Mouse (Mus musculus): ENCODE results near the gene Grin2a.

Gene Grin2a

GRCm38 (mm10) chr16:9754061-9754460 lies 241.3 kb downstream of the Grin2a start:
- DNase-seq (ENCODE audit: low read depth, low spot score), result peak; percentile 69

GRCm38 (mm10) chr16:9753045-9753444 lies 242.3 kb downstream of the Grin2a start:
- no peak for DNase-seq (ENCODE audit: low read depth, low spot score)

GRCm38 (mm10) chr16:9752600-9752999 lies 242.8 kb downstream of the Grin2a start:
- DNase-seq (ENCODE audit: low read depth, low spot score), result no peak

GRCm38 (mm10) chr16:9751045-9751569 lies 244.3 kb downstream of the Grin2a start:
- peak; percentile 52 for DNase-seq (ENCODE audit: low read depth, low spot score)

- DNase-seq (ENCODE audit: low read depth, low spot score), result peak; percentile 38
Observed at GRCm38 (mm10) chr16:9749661-9750060, 245.7 kb downstream of the Grin2a start.

- DNase-seq (ENCODE audit: low read depth, low spot score), result no peak
Observed at GRCm38 (mm10) chr16:9742443-9742842, 252.9 kb downstream of the Grin2a start.

- no peak for DNase-seq (ENCODE audit: low read depth, low spot score)
Observed at GRCm38 (mm10) chr16:9738679-9739078, 256.7 kb downstream of the Grin2a start.

GRCm38 (mm10) chr16:9737131-9737530 lies 258.2 kb downstream of the Grin2a start:
- DNase-seq (ENCODE audit: low read depth, low spot score), result no peak

- DNase-seq (ENCODE audit: low read depth, low spot score), result peak; percentile 33
Observed at GRCm38 (mm10) chr16:9735365-9736080, 259.8 kb downstream of the Grin2a start.

- DNase-seq (ENCODE audit: low read depth, low spot score), result no peak
Observed at GRCm38 (mm10) chr16:9727603-9728002, 267.8 kb downstream of the Grin2a start.

- DNase-seq (ENCODE audit: low read depth, low spot score), result no peak
Observed at GRCm38 (mm10) chr16:9725578-9726113, 269.7 kb downstream of the Grin2a start.

- DNase-seq (ENCODE audit: low read depth, low spot score), result no peak
Observed at GRCm38 (mm10) chr16:9711398-9711797, 284.0 kb downstream of the Grin2a start.

GRCm38 (mm10) chr16:9709921-9710320 lies 285.4 kb downstream of the Grin2a start:
- DNase-seq (ENCODE audit: low read depth, low spot score), result peak; percentile 54

GRCm38 (mm10) chr16:9697141-9697540 lies 298.2 kb downstream of the Grin2a start:
- no peak for DNase-seq (ENCODE audit: low read depth, low spot score)

- no peak for DNase-seq (ENCODE audit: low read depth, low spot score)
Observed at GRCm38 (mm10) chr16:9694081-9694480, 301.3 kb downstream of the Grin2a start.

GRCm38 (mm10) chr16:9688523-9689140 lies 306.7 kb downstream of the Grin2a start:
- DNase-seq (ENCODE audit: low read depth, low spot score), result peak; percentile 51

- no peak for DNase-seq (ENCODE audit: low read depth, low spot score)
Observed at GRCm38 (mm10) chr16:9680572-9680971, 314.8 kb downstream of the Grin2a start.

- peak; percentile 28 for DNase-seq (ENCODE audit: low read depth, low spot score)
Observed at GRCm38 (mm10) chr16:9679994-9680393, 315.4 kb downstream of the Grin2a start.

GRCm38 (mm10) chr16:9678750-9679149 lies 316.6 kb downstream of the Grin2a start:
- no peak for DNase-seq (ENCODE audit: low read depth, low spot score)

GRCm38 (mm10) chr16:9672390-9672789 lies 323.0 kb downstream of the Grin2a start:
- no peak for DNase-seq (ENCODE audit: low read depth, low spot score)

GRCm38 (mm10) chr16:9671222-9671621 lies 324.1 kb downstream of the Grin2a start:
- DNase-seq (ENCODE audit: low read depth, low spot score), result no peak

- no peak for DNase-seq (ENCODE audit: low read depth, low spot score)
Observed at GRCm38 (mm10) chr16:9670750-9671161, 324.6 kb downstream of the Grin2a start.

GRCm38 (mm10) chr16:9665896-9666295 lies 329.5 kb downstream of the Grin2a start:
- DNase-seq (ENCODE audit: low read depth, low spot score), result no peak

Data from R1 (cell line).